Comparison of ENCODE assay signal across 8 mouse cellular contexts in the genomic region with DNA sequence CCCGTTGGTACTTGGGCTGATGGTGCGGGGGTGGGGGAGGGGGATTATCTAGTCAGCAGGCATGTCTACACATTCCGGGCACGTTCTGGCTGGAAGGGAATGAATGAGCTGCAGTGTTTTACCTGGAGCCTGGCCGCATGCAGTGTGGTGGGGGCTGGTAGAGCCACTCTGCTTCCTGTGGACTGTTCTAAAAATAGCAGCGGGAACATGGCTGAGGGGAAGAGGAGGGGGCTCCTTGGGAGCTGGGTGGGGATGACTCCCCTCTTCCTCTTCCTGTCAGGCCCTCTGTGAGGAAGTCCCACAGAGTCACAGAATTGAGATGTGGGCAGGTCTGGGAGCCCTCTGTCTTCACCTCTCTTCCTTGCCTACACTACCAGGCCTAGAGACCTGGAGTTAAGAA.
DNase-seq lines count a peak whose midpoint lies in the region; ATAC-seq and TF ChIP-seq lines count a peak whose summit lies in the region.

No protein-coding gene starts in this region.

- TF ChIP-seq CTCF in lung, embryonic 14.5 days (IDR thresholded peaks at IDR 0.05; ENCODE audit: low read depth) = no peak
- no peak for TF ChIP-seq CTCF in lung, adult 2 months (IDR thresholded peaks at IDR 0.05; ENCODE audit: insufficient read depth, low read length)

- H3K9ac ChIP-seq in lung, embryonic 14.5 days = no peak overlapping the region
- H3K9ac ChIP-seq in embryonic facial prominence, embryonic 11.5 days (replicated peaks; ENCODE audit: low read length) = 0 out of 2 replicates have a peak overlapping the region, but pooled peaks have one; percentile 1
- H3K9ac ChIP-seq in hindbrain, embryonic 12.5 days = no peak overlapping the region
- no peak overlapping the region for H3K9ac ChIP-seq in liver, embryonic 15.5 days
- H3K9ac ChIP-seq in stomach, embryonic 14.5 days (replicated peaks; ENCODE audit: low read depth, low read length) = no peak overlapping the region

- no peaks in the 10 kb centered on the region for H3K27me3 ChIP-seq in lung, embryonic 14.5 days (ENCODE audit: insufficient read depth, low read length)
- no peaks in the 10 kb centered on the region for H3K27me3 ChIP-seq in embryonic facial prominence, embryonic 11.5 days (ENCODE audit: control insufficient read depth, insufficient read depth, low read length)
- no peaks in the 10 kb centered on the region for H3K27me3 ChIP-seq in hindbrain, embryonic 12.5 days
- H3K27me3 ChIP-seq in liver, embryonic 15.5 days = no peaks in the 10 kb centered on the region
- no peaks in the 10 kb centered on the region for H3K27me3 ChIP-seq in stomach, embryonic 14.5 days (ENCODE audit: control insufficient read depth, insufficient read depth, low read length)

- WGBS in lung, embryonic 14.5 days = 4% methylated on average over 6 of the region's 6 CpGs
- 20% methylated on average over 6 of the region's 6 CpGs for WGBS in lung, adult 2 months
- 8% methylated on average over 6 of the region's 6 CpGs for WGBS in embryonic facial prominence, embryonic 11.5 days
- 24% methylated on average over 6 of the region's 6 CpGs for WGBS in hindbrain, embryonic 12.5 days
- WGBS in liver, embryonic 15.5 days (ENCODE audit: insufficient replicate concordance) = 6% methylated on average over 6 of the region's 6 CpGs
- 5% methylated on average over 6 of the region's 6 CpGs for WGBS in stomach, embryonic 14.5 days

- no peak overlapping the region for H3K4me3 ChIP-seq in lung, embryonic 14.5 days (ENCODE audit: low read depth, low read length)
- no peak overlapping the region for H3K4me3 ChIP-seq in lung, adult 2 months (replicated peaks; ENCODE audit: extremely low read depth, low read depth, low read length)
- no peak overlapping the region for H3K4me3 ChIP-seq in embryonic facial prominence, embryonic 11.5 days (ENCODE audit: low read depth, low read length)
- no peak overlapping the region for H3K4me3 ChIP-seq in hindbrain, embryonic 12.5 days
- no peak overlapping the region for H3K4me3 ChIP-seq in liver, embryonic 15.5 days (replicated peaks)
- no peak overlapping the region for H3K4me3 ChIP-seq in stomach, embryonic 14.5 days (ENCODE audit: low read depth, low read length)

- TF ChIP-seq POLR2A in lung, adult 2 months (IDR thresholded peaks at IDR 0.05; ENCODE audit: borderline replicate concordance, extremely low read depth, low read depth, low read length) = no peak

- peak overlapping the region; percentile 18; the same call in 1 of the 2 replicates for H3K4me2 ChIP-seq in lung, embryonic 14.5 days
- no peak overlapping the region for H3K4me2 ChIP-seq in embryonic facial prominence, embryonic 11.5 days (ENCODE audit: low read depth, low read length)
- H3K4me2 ChIP-seq in hindbrain, embryonic 12.5 days (replicated peaks) = peak overlapping the region; percentile 9; the same call in 1 of the 2 replicates
- H3K4me2 ChIP-seq in liver, embryonic 15.5 days = peak overlapping the region; percentile 25
- H3K4me2 ChIP-seq in stomach, embryonic 14.5 days (replicated peaks; ENCODE audit: low read depth, low read length) = peak overlapping the region; percentile 26; the same call in 1 of the 2 replicates

- no peaks in the 10 kb centered on the region for H3K36me3 ChIP-seq in lung, embryonic 14.5 days (ENCODE audit: insufficient read depth)
- no peaks in the 10 kb centered on the region for H3K36me3 ChIP-seq in embryonic facial prominence, embryonic 11.5 days (replicated peaks; ENCODE audit: control insufficient read depth, insufficient read depth, low read depth, low read length)
- H3K36me3 ChIP-seq in hindbrain, embryonic 12.5 days = no peaks in the 10 kb centered on the region
- no peaks in the 10 kb centered on the region for H3K36me3 ChIP-seq in liver, embryonic 15.5 days (replicated peaks)
- no peaks in the 10 kb centered on the region for H3K36me3 ChIP-seq in stomach, embryonic 14.5 days (ENCODE audit: control insufficient read depth, insufficient read depth, low read length)

- H3K9me3 ChIP-seq in lung, embryonic 14.5 days (ENCODE audit: low read depth, low read length) = no peaks in the 10 kb centered on the region
- H3K9me3 ChIP-seq in embryonic facial prominence, embryonic 11.5 days (replicated peaks; ENCODE audit: control insufficient read depth, low read length) = no peaks in the 10 kb centered on the region
- no peaks in the 10 kb centered on the region for H3K9me3 ChIP-seq in hindbrain, embryonic 12.5 days (replicated peaks)
- no peaks in the 10 kb centered on the region for H3K9me3 ChIP-seq in liver, embryonic 15.5 days (replicated peaks)
- H3K9me3 ChIP-seq in stomach, embryonic 14.5 days (ENCODE audit: control insufficient read depth, low read depth, low read length) = no peaks in the 10 kb centered on the region

- ATAC-seq in lung, embryonic 14.5 days (ENCODE audit: insufficient read depth) = peak; percentile 62
- ATAC-seq in embryonic facial prominence, embryonic 11.5 days (replicated peaks; ENCODE audit: insufficient number of reproducible peaks, low FRiP score, low TSS enrichment, low read depth) = 0 out of 2 replicates have a peak, but pooled peaks have one; percentile 10
- ATAC-seq in hindbrain, embryonic 12.5 days (ENCODE audit: low FRiP score) = peak; percentile 62
- peak; percentile 50; the same call in 1 of the 2 replicates for ATAC-seq in liver, embryonic 15.5 days (ENCODE audit: insufficient read depth)
- ATAC-seq in stomach, embryonic 14.5 days (ENCODE audit: insufficient number of reproducible peaks, insufficient read depth, low FRiP score, low read depth) = peak; percentile 75

- peak; percentile 72 for DNase-seq in lung, embryonic 14.5 days
- DNase-seq in lung, adult 2 months = no peak
- peak; percentile 64 for DNase-seq in embryonic facial prominence, embryonic 11.5 days (ENCODE audit: low spot score)
- no peak for DNase-seq in adrenal gland, postnatal 25 days
- DNase-seq in testis, postnatal 14 days (ENCODE audit: low spot score) = no peak

- H3K27ac ChIP-seq in lung, embryonic 14.5 days (ENCODE audit: low read depth) = peak overlapping the region; percentile 80
- H3K27ac ChIP-seq in embryonic facial prominence, embryonic 11.5 days (replicated peaks; ENCODE audit: low read depth, low read length) = peak overlapping the region; percentile 15; the same call in 1 of the 2 replicates
- peak overlapping the region; percentile 76 for H3K27ac ChIP-seq in hindbrain, embryonic 12.5 days
- peak overlapping the region; percentile 69 for H3K27ac ChIP-seq in liver, embryonic 15.5 days (replicated peaks)
- peak overlapping the region; percentile 82 for H3K27ac ChIP-seq in stomach, embryonic 14.5 days (ENCODE audit: low read length)

- H3K4me1 ChIP-seq in lung, embryonic 14.5 days (ENCODE audit: insufficient read depth) = peaks cover 42% of the 10 kb centered on the region
- H3K4me1 ChIP-seq in lung, adult 2 months (ENCODE audit: control insufficient read depth, insufficient read depth, low read length) = peaks cover 35% of the 10 kb centered on the region
- H3K4me1 ChIP-seq in embryonic facial prominence, embryonic 11.5 days (ENCODE audit: control insufficient read depth, insufficient read depth, low read length) = peaks cover 15% of the 10 kb centered on the region
- peaks cover 50% of the 10 kb centered on the region for H3K4me1 ChIP-seq in hindbrain, embryonic 12.5 days
- H3K4me1 ChIP-seq in liver, embryonic 15.5 days (replicated peaks) = peaks cover 31% of the 10 kb centered on the region
- H3K4me1 ChIP-seq in stomach, embryonic 14.5 days (ENCODE audit: control insufficient read depth, insufficient read depth, low read length) = peaks cover 47% of the 10 kb centered on the region

Comparison
In these comparisons a context has a peak if more than half of its experiments do, and no peak if none do; other contexts are left out.
1. DNase-seq: peak in lung, embryonic 14.5 days (single experiment) and embryonic facial prominence, embryonic 11.5 days (single experiment); none in lung, adult 2 months (single experiment), adrenal gland, postnatal 25 days (single experiment) and testis, postnatal 14 days (single experiment).
2. ATAC-seq: peak in every context shown above with its lines; median percentile 75 in stomach, embryonic 14.5 days; 62 in lung, embryonic 14.5 days; 62 in hindbrain, embryonic 12.5 days; 50 in liver, embryonic 15.5 days; 10 in embryonic facial prominence, embryonic 11.5 days.
3. H3K27ac ChIP-seq: peak in every context shown above with its lines; median percentile 82 in stomach, embryonic 14.5 days; 80 in lung, embryonic 14.5 days; 76 in hindbrain, embryonic 12.5 days; 69 in liver, embryonic 15.5 days; 15 in embryonic facial prominence, embryonic 11.5 days.